Mouse (Mus musculus): ENCODE data around the gene Ankrd63.

- TF ChIP-seq CTCF (IDR thresholded peaks at IDR 0.05; ENCODE audit: low read depth) = peak; percentile 96
- no peak for TF ChIP-seq EP300 (IDR thresholded peaks at IDR 0.05; ENCODE audit: low read depth)
Observed at GRCm38 (mm10) chr2:118730622-118730915, 26.8 kb upstream of the Ankrd63 start.
